Mouse (Mus musculus): ENCODE results near the gene Odf3b. TPM values are rescaled to one million over a fixed set of nuclear protein-coding genes. Genes with fewer than 3 reads are reported as not detected.

Gene Odf3b
- total and polyA plus RNA-seq, 2 experiments from 2014 or later, result 5.4 to 7.2 TPM

- Histone ChIP-seq H3K4me3 (ENCODE audit: low read length) (peak overlapping the region; percentile 85), H3K36me3 (ENCODE audit: insufficient read depth, low read length) (peaks cover 32% of the 10 kb centered on the region), H3K4me1 (ENCODE audit: insufficient read depth, low read length) (peaks cover 14% of the 10 kb centered on the region), H3K4me2 (ENCODE audit: low read depth, low read length) (peak overlapping the region; percentile 87), H3K9ac (replicated peaks; ENCODE audit: low read length) (peak overlapping the region; percentile 73), H3K27me3 (ENCODE audit: insufficient read depth, low read length) (no peaks in the 10 kb centered on the region), H3K27ac (no peak overlapping the region), H3K9me3 (ENCODE audit: low read length) (no peaks in the 10 kb centered on the region)
- WGBS, result 82% methylated on average over 7 of the region's 7 CpGs
- ATAC-seq, result no peak
- no peak for DNase-seq (ENCODE audit: low spot score)
- TF ChIP-seq CTCF (IDR thresholded peaks at IDR 0.05; ENCODE audit: low read depth), result no peak
These were observed 24.6 kb downstream of the Odf3b start for GRCm38 (mm10) chr15:89354455-89354854.

- H3K4me1 ChIP-seq (ENCODE audit: insufficient read depth, low read length), result peaks cover 14% of the 10 kb centered on the region
- peaks cover 32% of the 10 kb centered on the region for H3K36me3 ChIP-seq (ENCODE audit: insufficient read depth, low read length)
- ATAC-seq, result no peak
- no peak overlapping the region for H3K4me2 ChIP-seq (ENCODE audit: low read depth, low read length)
- H3K27ac ChIP-seq, result no peak overlapping the region
- TF ChIP-seq CTCF (IDR thresholded peaks at IDR 0.05; ENCODE audit: low read depth), result no peak
- H3K4me3 ChIP-seq (ENCODE audit: low read length), result no peak overlapping the region
- DNase-seq (ENCODE audit: low spot score), result no peak
- no peak overlapping the region; the same call in 1 of the 2 replicates for H3K9ac ChIP-seq (replicated peaks; ENCODE audit: low read length)
- H3K27me3 ChIP-seq (ENCODE audit: insufficient read depth, low read length), result no peaks in the 10 kb centered on the region
- 96% methylated on average over 16 of the region's 16 CpGs for WGBS
- H3K9me3 ChIP-seq (ENCODE audit: low read length), result no peaks in the 10 kb centered on the region
These were observed 25.2 kb downstream of the Odf3b start for GRCm38 (mm10) chr15:89353837-89354236.

- Histone ChIP-seq H3K9ac (replicated peaks; ENCODE audit: low read length) (no peak overlapping the region), H3K4me2 (ENCODE audit: low read depth, low read length) (no peak overlapping the region), H3K4me1 (ENCODE audit: insufficient read depth, low read length) (peaks cover 14% of the 10 kb centered on the region), H3K36me3 (ENCODE audit: insufficient read depth, low read length) (peaks cover 32% of the 10 kb centered on the region), H3K27me3 (ENCODE audit: insufficient read depth, low read length) (no peaks in the 10 kb centered on the region), H3K4me3 (ENCODE audit: low read length) (no peak overlapping the region), H3K27ac (no peak overlapping the region), H3K9me3 (ENCODE audit: low read length) (no peaks in the 10 kb centered on the region)
- DNase-seq (ENCODE audit: low spot score), result no peak
- ATAC-seq, result no peak
- WGBS, result 96% methylated on average over 12 of the region's 12 CpGs
- TF ChIP-seq CTCF (IDR thresholded peaks at IDR 0.05; ENCODE audit: low read depth), result no peak
These were observed 26.3 kb downstream of the Odf3b start for GRCm38 (mm10) chr15:89352795-89353194.

- TF ChIP-seq CTCF (IDR thresholded peaks at IDR 0.05; ENCODE audit: low read depth), result no peak
- WGBS, result 95% methylated on average over 14 of the region's 14 CpGs
- Histone ChIP-seq H3K27me3 (ENCODE audit: insufficient read depth, low read length) (no peaks in the 10 kb centered on the region), H3K9me3 (ENCODE audit: low read length) (no peaks in the 10 kb centered on the region), H3K4me3 (ENCODE audit: low read length) (no peak overlapping the region), H3K36me3 (ENCODE audit: insufficient read depth, low read length) (peaks cover 32% of the 10 kb centered on the region), H3K27ac (no peak overlapping the region), H3K4me2 (ENCODE audit: low read depth, low read length) (no peak overlapping the region), H3K4me1 (ENCODE audit: insufficient read depth, low read length) (peaks cover 14% of the 10 kb centered on the region), H3K9ac (replicated peaks; ENCODE audit: low read length) (no peak overlapping the region)
- DNase-seq (ENCODE audit: low spot score) (no peak), ATAC-seq (no peak)
These were observed 27.0 kb downstream of the Odf3b start for GRCm38 (mm10) chr15:89352054-89352453.

GRCm38 (mm10) chr15:89351302-89351701 is 27.8 kb downstream of the Odf3b start:
- WGBS, result 84% methylated on average over 15 of the region's 15 CpGs
- Histone ChIP-seq H3K27ac (no peak overlapping the region), H3K4me3 (ENCODE audit: low read length) (no peak overlapping the region), H3K4me2 (ENCODE audit: low read depth, low read length) (no peak overlapping the region), H3K27me3 (ENCODE audit: insufficient read depth, low read length) (no peaks in the 10 kb centered on the region), H3K9ac (replicated peaks; ENCODE audit: low read length) (no peak overlapping the region), H3K4me1 (ENCODE audit: insufficient read depth, low read length) (peaks cover 14% of the 10 kb centered on the region), H3K36me3 (ENCODE audit: insufficient read depth, low read length) (peaks cover 32% of the 10 kb centered on the region), H3K9me3 (ENCODE audit: low read length) (no peaks in the 10 kb centered on the region)
- TF ChIP-seq CTCF (IDR thresholded peaks at IDR 0.05; ENCODE audit: low read depth), result no peak
- ATAC-seq (no peak), DNase-seq (ENCODE audit: low spot score) (no peak)

- DNase-seq (ENCODE audit: low spot score) (no peak), ATAC-seq (no peak)
- 84% methylated on average over 5 of the region's 5 CpGs for WGBS
- H3K4me1 ChIP-seq (ENCODE audit: insufficient read depth, low read length), result peaks cover 14% of the 10 kb centered on the region
- TF ChIP-seq CTCF (IDR thresholded peaks at IDR 0.05; ENCODE audit: low read depth), result no peak
- no peaks in the 10 kb centered on the region for H3K9me3 ChIP-seq (ENCODE audit: low read length)
- H3K27me3 ChIP-seq (ENCODE audit: insufficient read depth, low read length), result no peaks in the 10 kb centered on the region
- no peak overlapping the region for H3K4me3 ChIP-seq (ENCODE audit: low read length)
- H3K4me2 ChIP-seq (ENCODE audit: low read depth, low read length), result no peak overlapping the region
- H3K27ac ChIP-seq, result no peak overlapping the region
- no peak overlapping the region for H3K9ac ChIP-seq (replicated peaks; ENCODE audit: low read length)
- peaks cover 32% of the 10 kb centered on the region for H3K36me3 ChIP-seq (ENCODE audit: insufficient read depth, low read length)
These were observed 28.6 kb downstream of the Odf3b start for GRCm38 (mm10) chr15:89350447-89350846.

- WGBS, result 88% methylated on average over 3 of the region's 3 CpGs
- Histone ChIP-seq H3K4me1 (ENCODE audit: insufficient read depth, low read length) (no peaks in the 10 kb centered on the region), H3K4me3 (ENCODE audit: low read length) (no peak overlapping the region), H3K9me3 (ENCODE audit: low read length) (no peaks in the 10 kb centered on the region), H3K27ac (no peak overlapping the region), H3K27me3 (ENCODE audit: insufficient read depth, low read length) (no peaks in the 10 kb centered on the region), H3K4me2 (ENCODE audit: low read depth, low read length) (no peak overlapping the region), H3K9ac (replicated peaks; ENCODE audit: low read length) (no peak overlapping the region), H3K36me3 (ENCODE audit: insufficient read depth, low read length) (no peaks in the 10 kb centered on the region)
- no peak for DNase-seq (ENCODE audit: low spot score)
- no peak for ATAC-seq
- TF ChIP-seq CTCF (IDR thresholded peaks at IDR 0.05; ENCODE audit: low read depth), result 0 out of 2 replicates have a peak, but pooled peaks have one; percentile 7
These were observed 35.8 kb downstream of the Odf3b start for GRCm38 (mm10) chr15:89343325-89343724.

Data from hindbrain, postnatal 0 days (tissue).